Mouse (Mus musculus) megakaryocyte-erythroid progenitor cell, adult 5-6 weeks (primary cell): ENCODE data around the gene Dnah7b. TPM values are rescaled to one million over a fixed set of nuclear protein-coding genes. Genes with fewer than 3 reads are reported as not detected.
"Not testable (repeated sequence)": the region's sequence is repeated elsewhere in the genome, so short reads cannot be mapped to it uniquely, and the experiment has no call there.

Source experiments
- ATAC-seq: replicated peaks from 2 replicates; pipeline ENCODE4 v1.8.0; 2016; ENCODE audit warnings: mild to moderate bottlenecking, inconsistent platforms; ENCODE audit not compliant: severe bottlenecking, poor library complexity, low FRiP score, low TSS enrichment
- total RNA-seq, 2 experiments: library from RNA; stranded (forward) in 1 of 2; stranded (reverse) in 1 of 2; fragments of 200-1000, 215-1000 nt in 1 of 2; fragments of >200 nt in 1 of 2; fragmentation: Nextera tagmentation in 1 of 2; gene quantifications; 2 replicates each; pipeline ENCODE4 v1.2.3; 2014 to 2017

Dnah7b gene
- not detected in 2 replicates for total RNA-seq (2014; fragmentation: Nextera tagmentation)
- not detected in 2 replicates for total RNA-seq (2017)

- ATAC-seq, result no peak
Measured at GRCm38 (mm10) chr1:46066015-46066414, at the start of gene Dnah7b. Gene Dnah7b (plus strand): TSS chr1:46066315.

GRCm38 (mm10) chr1:46018382-46018977 lies 47.6 kb upstream of the Dnah7b start:
- ATAC-seq, result peak; percentile 67; the same call in 1 of the 2 replicates

GRCm38 (mm10) chr1:46022262-46022661 lies 43.9 kb upstream of the Dnah7b start:
- peak; percentile 60 for ATAC-seq

- ATAC-seq, result no peak
Measured at GRCm38 (mm10) chr1:46031993-46032555, 34.0 kb upstream of the Dnah7b start.

- no peak for ATAC-seq
Measured at GRCm38 (mm10) chr1:46048188-46048587, 17.9 kb upstream of the Dnah7b start.

- ATAC-seq, result 0 out of 2 replicates have a peak, but pooled peaks have one; percentile 34
Measured at GRCm38 (mm10) chr1:46066484-46067251, 553 bp downstream of the Dnah7b start.

- not testable (repeated sequence) for ATAC-seq
Measured at GRCm38 (mm10) chr1:46068787-46069186, 2.7 kb downstream of the Dnah7b start.

- no peak for ATAC-seq
Measured at GRCm38 (mm10) chr1:46077891-46078290, 11.8 kb downstream of the Dnah7b start.

- ATAC-seq, result no peak
Measured at GRCm38 (mm10) chr1:46100484-46100883, 34.4 kb downstream of the Dnah7b start.

- ATAC-seq, result not testable (repeated sequence)
Measured at GRCm38 (mm10) chr1:46112606-46113005, 46.5 kb downstream of the Dnah7b start.

- ATAC-seq, result not testable (repeated sequence)
Measured at GRCm38 (mm10) chr1:46117179-46117578, 51.1 kb downstream of the Dnah7b start.

- ATAC-seq, result no peak
Measured at GRCm38 (mm10) chr1:46128058-46128457, 61.9 kb downstream of the Dnah7b start.

- not testable (repeated sequence) for ATAC-seq
Measured at GRCm38 (mm10) chr1:46196835-46197234, 130.7 kb downstream of the Dnah7b start.

GRCm38 (mm10) chr1:46201169-46201568 lies 135.1 kb downstream of the Dnah7b start:
- not testable (repeated sequence) for ATAC-seq

- ATAC-seq, result not testable (repeated sequence)
Measured at GRCm38 (mm10) chr1:46210014-46210588, 144.0 kb downstream of the Dnah7b start.

GRCm38 (mm10) chr1:46222704-46223103 lies 156.6 kb downstream of the Dnah7b start:
- not testable (repeated sequence) for ATAC-seq

GRCm38 (mm10) chr1:46226136-46226535 lies 160.0 kb downstream of the Dnah7b start:
- ATAC-seq, result not testable (repeated sequence)

GRCm38 (mm10) chr1:46268841-46269240 lies 202.7 kb downstream of the Dnah7b start:
- not testable (repeated sequence) for ATAC-seq

- no peak for ATAC-seq
Measured at GRCm38 (mm10) chr1:46271927-46272326, 205.8 kb downstream of the Dnah7b start.
